Mouse (Mus musculus) heart, postnatal 0 days (tissue): ENCODE measurements around the gene Kat6b.

Experiments
- CTCF ChIP-seq: IDR thresholded peaks from 2 replicates; pipeline ENCODE4 v1.5.1; 2016; ENCODE audit warnings: antibody characterized with exemption, control low read depth, low read depth
- EP300 ChIP-seq: IDR thresholded peaks from 2 replicates; pipeline ENCODE4 v1.6.1; 2016; ENCODE audit warnings: antibody characterized with exemption, low read depth

- no peak for TF ChIP-seq CTCF
- no peak for TF ChIP-seq EP300
Measured at GRCm38 (mm10) chr14:21636548-21636947, 155.3 kb downstream of the Kat6b start.
